Mouse (Mus musculus) embryonic facial prominence, embryonic 11.5 days (tissue): ENCODE measurements around the gene Atp2b2. TPM values are rescaled to one million over a fixed set of nuclear protein-coding genes. Genes with fewer than 3 reads are reported as not detected.

ENCODE experiments used
- ATAC-seq: fragments of 200-750 bp; cut with Nextera tagmentation; replicated peaks from 2 replicates; pipeline ENCODE4 v1.8.0; 2017; ENCODE audit warnings: low read depth; ENCODE audit not compliant: insufficient number of reproducible peaks, low FRiP score, low TSS enrichment
- DNase-seq: peaks from one replicate; pipeline ENCODE4 v3.0.0-alpha.2; 2015; ENCODE audit warnings: low spot score
- H3K27ac ChIP-seq: fragments of 300-500 bp; sonication (generic); replicated peaks from 2 replicates; pipeline ENCODE4 v1.5.1; 2014; ENCODE audit warnings: mild to moderate bottlenecking, low read depth, low read length, control low read depth
- H3K27me3 ChIP-seq: fragments of 300-500 bp; sonication (generic); 2 replicates; pipeline ENCODE4 v1.6.1; 2014; ENCODE audit warnings: mild to moderate bottlenecking, low read length, moderate library complexity, mixed read lengths; ENCODE audit not compliant: control insufficient read depth, insufficient read depth
- H3K36me3 ChIP-seq: fragments of 300-500 bp; sonication (generic); replicated peaks from 2 replicates; pipeline ENCODE4 v1.6.1; 2014; ENCODE audit warnings: low read depth, mild to moderate bottlenecking, low read length, moderate library complexity, mixed read lengths; ENCODE audit not compliant: control insufficient read depth, insufficient read depth
- H3K4me1 ChIP-seq: fragments of 300-500 bp; sonication (generic); 2 replicates; pipeline ENCODE4 v1.6.1; 2014; ENCODE audit warnings: low read length, mixed read lengths; ENCODE audit not compliant: control insufficient read depth, insufficient read depth
- H3K4me2 ChIP-seq: fragments of 300-500 bp; sonication (generic); 2 replicates; pipeline ENCODE4 v1.6.1; 2014; ENCODE audit warnings: low read depth, mild to moderate bottlenecking, control low read depth, low read length, moderate library complexity
- H3K4me3 ChIP-seq: fragments of 300-500 bp; sonication (generic); 2 replicates; pipeline ENCODE4 v1.5.1; 2014; ENCODE audit warnings: low read depth, low read length, control low read depth
- H3K9ac ChIP-seq: fragments of 300-500 bp; sonication (generic); replicated peaks from 2 replicates; pipeline ENCODE4 v1.6.1; 2014; ENCODE audit warnings: mild to moderate bottlenecking, control low read depth, low read length
- H3K9me3 ChIP-seq: fragments of 300-500 bp; sonication (generic); replicated peaks from 2 replicates; pipeline ENCODE4 v1.6.1; 2016; ENCODE audit warnings: mild to moderate bottlenecking, low read length, inconsistent platforms, mixed read lengths; ENCODE audit not compliant: control insufficient read depth
- WGBS: fragments of 180-500 bp; shearing (Covaris S2); extraction: QIAGEN DNeasy Blood & Tissue Kit; methylation state at CpG from one replicate; pipeline ENCODE4 v1.1.7; 2014; 5-methylcytosine and 5-hydroxymethylcytosine counted together
- polyA plus RNA-seq: library from polyadenylated mRNA; unstranded; fragments of >200 nt; fragmentation: Nextera tagmentation; extraction: Ambion mirVana; gene quantifications from 2 replicates; pipeline ENCODE4 v1.2.1, GENCODE M21; 2014

Atp2b2 gene
- polyA plus RNA-seq, 1 experiment from 2014 or later, result 0.95 TPM

- Histone ChIP-seq H3K9ac (no peak overlapping the region), H3K4me2 (no peak overlapping the region), H3K4me3 (no peak overlapping the region), H3K36me3 (no peaks in the 10 kb centered on the region), H3K27ac (no peak overlapping the region), H3K9me3 (no peaks in the 10 kb centered on the region), H3K27me3 (no peaks in the 10 kb centered on the region), H3K4me1 (no peaks in the 10 kb centered on the region)
- DNase-seq (no peak), ATAC-seq (no peak)
- 29% methylated on average over 1 of the region's 1 CpGs for WGBS
These were observed 52.4 kb downstream of the Atp2b2 start for GRCm38 (mm10) chr6:113990044-113990443.

- no peak for DNase-seq
- 79% methylated on average over 2 of the region's 2 CpGs for WGBS
These were observed 53.9 kb downstream of the Atp2b2 start for GRCm38 (mm10) chr6:113988521-113988920.

GRCm38 (mm10) chr6:113986671-113987070 lies 55.7 kb downstream of the Atp2b2 start:
- ATAC-seq (no peak), DNase-seq (no peak)
- H3K36me3 ChIP-seq, result no peaks in the 10 kb centered on the region
- no peaks in the 10 kb centered on the region for H3K9me3 ChIP-seq
- no peaks in the 10 kb centered on the region for H3K27me3 ChIP-seq
- no peaks in the 10 kb centered on the region for H3K4me1 ChIP-seq
- H3K4me3 ChIP-seq, result no peak overlapping the region
- no peak overlapping the region for H3K27ac ChIP-seq
- 75% methylated on average over 4 of the region's 4 CpGs for WGBS
- no peak overlapping the region for H3K9ac ChIP-seq
- H3K4me2 ChIP-seq, result no peak overlapping the region

More at GRCm38 (mm10) chr6:113988521-113988920, 53.9 kb downstream of the Atp2b2 start:
- Histone ChIP-seq H3K27me3 (no peaks in the 10 kb centered on the region), H3K9ac (no peak overlapping the region), H3K9me3 (no peaks in the 10 kb centered on the region), H3K36me3 (no peaks in the 10 kb centered on the region), H3K4me1 (no peaks in the 10 kb centered on the region), H3K4me2 (no peak overlapping the region), H3K27ac (no peak overlapping the region), H3K4me3 (no peak overlapping the region)
- ATAC-seq, result no peak

GRCm38 (mm10) chr6:113978673-113979072 lies 63.7 kb downstream of the Atp2b2 start:
- WGBS, result 85% methylated on average over 8 of the region's 8 CpGs
- DNase-seq, result no peak

GRCm38 (mm10) chr6:113978091-113978650 lies 64.2 kb downstream of the Atp2b2 start:
- H3K27me3 ChIP-seq, result no peaks in the 10 kb centered on the region
- no peak for ATAC-seq

More at GRCm38 (mm10) chr6:113978673-113979072, 63.7 kb downstream of the Atp2b2 start:
- no peak for ATAC-seq
- H3K4me2 ChIP-seq, result no peak overlapping the region
- no peaks in the 10 kb centered on the region for H3K4me1 ChIP-seq
- H3K9ac ChIP-seq, result no peak overlapping the region
- H3K36me3 ChIP-seq, result no peaks in the 10 kb centered on the region
- H3K4me3 ChIP-seq, result no peak overlapping the region
- H3K27ac ChIP-seq, result no peak overlapping the region
- no peaks in the 10 kb centered on the region for H3K27me3 ChIP-seq
- no peaks in the 10 kb centered on the region for H3K9me3 ChIP-seq

GRCm38 (mm10) chr6:113970900-113971299 lies 71.5 kb downstream of the Atp2b2 start:
- no peaks in the 10 kb centered on the region for H3K9me3 ChIP-seq
- no peak overlapping the region for H3K9ac ChIP-seq
- no peak for ATAC-seq
- H3K4me2 ChIP-seq, result no peak overlapping the region
- H3K4me3 ChIP-seq, result no peak overlapping the region
- H3K36me3 ChIP-seq, result no peaks in the 10 kb centered on the region
- H3K27ac ChIP-seq, result no peak overlapping the region
- DNase-seq, result no peak
- H3K4me1 ChIP-seq, result no peaks in the 10 kb centered on the region
- no peaks in the 10 kb centered on the region for H3K27me3 ChIP-seq
- WGBS, result 91% methylated on average over 2 of the region's 2 CpGs

More at GRCm38 (mm10) chr6:113978091-113978650, 64.2 kb downstream of the Atp2b2 start:
- no peaks in the 10 kb centered on the region for H3K4me1 ChIP-seq
- no peaks in the 10 kb centered on the region for H3K36me3 ChIP-seq
- no peak for DNase-seq
- no peaks in the 10 kb centered on the region for H3K9me3 ChIP-seq
- no peak overlapping the region for H3K4me2 ChIP-seq
- no peak overlapping the region for H3K27ac ChIP-seq
- H3K4me3 ChIP-seq, result no peak overlapping the region
- 77% methylated on average over 5 of the region's 5 CpGs for WGBS
- no peak overlapping the region for H3K9ac ChIP-seq

GRCm38 (mm10) chr6:113970464-113970863 lies 71.9 kb downstream of the Atp2b2 start:
- WGBS, result 68% methylated on average over 9 of the region's 9 CpGs
- Histone ChIP-seq H3K9ac (no peak overlapping the region), H3K9me3 (no peaks in the 10 kb centered on the region), H3K27ac (no peak overlapping the region), H3K4me3 (no peak overlapping the region), H3K4me2 (no peak overlapping the region), H3K36me3 (no peaks in the 10 kb centered on the region), H3K4me1 (no peaks in the 10 kb centered on the region; the same call in 1 of the 2 replicates), H3K27me3 (no peaks in the 10 kb centered on the region)
- no peak for ATAC-seq
- no peak for DNase-seq

- no peak for DNase-seq
- no peak overlapping the region for H3K9ac ChIP-seq
- no peaks in the 10 kb centered on the region for H3K36me3 ChIP-seq
- H3K4me3 ChIP-seq, result no peak overlapping the region
- WGBS, result 46% methylated on average over 3 of the region's 3 CpGs
- H3K9me3 ChIP-seq, result no peaks in the 10 kb centered on the region
- no peak for ATAC-seq
- H3K4me1 ChIP-seq, result no peaks in the 10 kb centered on the region; the same call in 1 of the 2 replicates
- H3K4me2 ChIP-seq, result no peak overlapping the region
- H3K27me3 ChIP-seq, result no peaks in the 10 kb centered on the region
- no peak overlapping the region for H3K27ac ChIP-seq
These were observed 72.7 kb downstream of the Atp2b2 start for GRCm38 (mm10) chr6:113969751-113970150.
